Mouse (Mus musculus): ENCODE measurements around the gene Shcbp1l. TPM values are rescaled to one million over a fixed set of nuclear protein-coding genes. Genes with fewer than 3 reads are reported as not detected.
"Not testable (repeated sequence)": the region's sequence is repeated elsewhere in the genome, so short reads cannot be mapped to it uniquely, and the experiment has no call there.

Shcbp1l gene
- total RNA-seq, 2 experiments from 2014 or later, result not detected

DNA sequence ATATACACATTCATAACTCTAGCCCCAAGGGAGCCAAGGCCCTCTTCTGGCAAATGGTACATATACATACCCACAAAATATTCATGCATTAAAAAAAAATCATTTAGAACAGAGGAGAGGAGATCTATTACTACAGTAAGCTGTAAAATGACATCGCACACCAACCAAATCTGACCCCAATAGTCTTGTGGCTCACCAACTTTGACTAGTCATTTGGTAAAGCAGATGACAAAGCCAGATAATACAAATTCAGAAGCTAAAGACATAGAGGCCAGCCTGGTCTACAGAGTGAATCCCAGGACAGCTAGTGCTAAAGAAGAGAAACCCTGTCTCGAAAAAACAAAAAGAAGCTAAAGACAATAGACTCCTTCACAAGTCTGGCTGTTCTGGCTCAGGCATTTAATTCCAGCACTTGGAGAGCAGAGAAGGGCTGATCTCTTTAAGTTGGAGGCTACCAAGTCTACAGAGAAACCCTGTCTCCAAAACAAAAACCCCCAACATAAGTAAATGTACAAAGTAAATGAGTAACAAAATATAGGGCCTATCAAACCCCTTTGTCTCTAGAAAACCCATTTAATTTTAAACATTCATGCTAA lies 60.3 kb downstream of the Shcbp1l start:
- H3K4me3 ChIP-seq, result peak overlapping the region; percentile 21
- DNase-seq, result no peak
- intact Hi-C loops (cut with DNase I), result no loop called here

GRCm38 (mm10) chr1:153486120-153486519 lies 61.2 kb downstream of the Shcbp1l start:
- DNase-seq; intact Hi-C loops (cut with DNase I); H3K27ac ChIP-seq: not testable (repeated sequence)
- peak overlapping the region; percentile 77 for H3K4me3 ChIP-seq

More for the DNA sequence above, 60.3 kb downstream of the Shcbp1l start:
- peak overlapping the region; percentile 1 for H3K27ac ChIP-seq
- no peak for TF ChIP-seq CTCF (IDR thresholded peaks at IDR 0.05)

DNA sequence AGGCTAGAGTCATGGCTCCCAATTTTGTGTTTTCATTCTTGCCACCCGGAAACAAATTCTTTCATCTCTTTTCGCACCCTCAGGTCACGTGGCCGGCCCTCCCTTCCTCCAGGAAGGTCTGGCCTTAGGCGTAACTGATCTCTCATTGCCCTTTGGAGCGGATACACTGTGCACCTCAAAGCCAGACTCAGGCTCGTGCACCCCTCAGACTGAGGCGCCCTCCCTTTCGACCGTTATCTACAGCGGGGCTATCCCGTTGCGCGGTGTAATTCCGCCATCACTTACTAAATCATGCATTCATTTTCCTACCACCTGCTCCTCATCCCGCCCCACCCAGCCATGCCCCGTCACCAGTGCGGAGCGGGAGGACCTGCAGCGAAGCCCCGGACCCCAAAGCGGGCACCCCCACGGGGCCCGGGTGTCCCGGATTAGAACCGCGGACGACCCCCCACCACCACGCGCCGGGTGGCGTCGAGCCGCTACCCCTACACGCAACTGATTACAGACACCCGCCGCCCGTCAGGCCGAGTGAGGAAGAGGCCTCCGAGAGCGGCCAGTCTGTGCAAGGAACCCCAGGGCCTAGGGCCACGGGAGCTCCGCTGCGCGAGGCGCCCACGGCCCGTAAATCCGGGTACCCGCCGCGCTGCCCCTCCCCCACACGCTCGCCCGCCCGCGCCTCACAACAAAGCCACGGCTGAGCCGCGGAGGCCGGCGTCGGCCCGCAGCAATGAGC lies 62.0 kb downstream of the Shcbp1l start:
- peak overlapping the region; percentile 94 for H3K27ac ChIP-seq
- intact Hi-C loops (cut with DNase I), result no loop called here
- no peak for TF ChIP-seq CTCF (IDR thresholded peaks at IDR 0.05)
- peak overlapping the region; percentile 77 for H3K4me3 ChIP-seq
- DNase-seq, result peak; percentile 68

DNA sequence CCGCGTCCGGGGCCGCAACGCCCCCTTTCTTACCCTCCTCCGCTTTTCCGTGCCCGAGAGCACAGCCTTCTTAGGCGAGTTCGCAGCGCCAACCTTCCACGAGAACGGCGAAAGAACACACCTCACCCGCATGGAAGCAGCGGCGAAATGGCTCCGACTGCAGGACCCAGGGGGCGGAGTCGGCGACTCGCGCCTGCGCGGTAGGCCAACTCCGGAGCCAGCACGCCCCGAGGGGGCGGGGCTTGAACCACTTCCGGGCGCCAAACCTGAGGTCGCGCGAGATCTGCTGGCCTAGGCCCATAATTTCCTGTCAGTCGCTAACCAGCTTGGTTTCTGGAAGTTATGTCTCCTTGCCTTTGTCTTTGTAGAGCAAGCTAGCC lies 62.5 kb downstream of the Shcbp1l start, which contains the start of gene Dhx9:
Dhx9 (minus strand) TSS at position 161 of the 380 bp plus-strand sequence.
- peak within 1 kb of the TSS; percentile 94 for H3K27ac ChIP-seq
- DNase-seq, result peak; percentile 99
- H3K4me3 ChIP-seq, result peak within 1 kb of the TSS; percentile 77
- TF ChIP-seq CTCF (IDR thresholded peaks at IDR 0.05), result no peak; the same call in 1 of the 2 replicates
- intact Hi-C loops (cut with DNase I), result no loop called here

DNA sequence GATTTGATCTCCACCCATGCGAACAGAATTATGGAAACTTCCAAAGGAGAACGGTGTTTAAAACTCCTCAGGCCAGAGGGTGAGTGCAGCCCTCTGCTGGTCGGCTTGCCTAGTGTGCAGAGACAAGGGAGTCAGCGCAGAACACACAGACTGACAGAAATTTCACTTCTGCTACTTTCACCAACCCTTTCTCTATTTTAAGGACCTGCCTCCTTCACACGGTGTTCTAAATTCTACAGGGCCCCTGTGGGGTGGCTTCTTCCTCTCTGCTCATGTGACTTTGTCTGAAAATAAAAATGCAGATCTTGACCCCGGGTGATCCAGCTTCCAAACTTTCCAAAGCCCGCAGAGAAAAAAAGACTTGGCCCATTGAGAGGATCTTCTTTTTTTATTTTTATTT lies 64.2 kb downstream of the Shcbp1l start:
- intact Hi-C loops (cut with DNase I), result no loop called here
- DNase-seq, result peak; percentile 40
- H3K27ac ChIP-seq, result peak overlapping the region; percentile 28; the same call in 1 of the 2 replicates
- peak; percentile 26 for TF ChIP-seq CTCF (IDR thresholded peaks at IDR 0.05)
- H3K4me3 ChIP-seq, result no peak overlapping the region

DNA sequence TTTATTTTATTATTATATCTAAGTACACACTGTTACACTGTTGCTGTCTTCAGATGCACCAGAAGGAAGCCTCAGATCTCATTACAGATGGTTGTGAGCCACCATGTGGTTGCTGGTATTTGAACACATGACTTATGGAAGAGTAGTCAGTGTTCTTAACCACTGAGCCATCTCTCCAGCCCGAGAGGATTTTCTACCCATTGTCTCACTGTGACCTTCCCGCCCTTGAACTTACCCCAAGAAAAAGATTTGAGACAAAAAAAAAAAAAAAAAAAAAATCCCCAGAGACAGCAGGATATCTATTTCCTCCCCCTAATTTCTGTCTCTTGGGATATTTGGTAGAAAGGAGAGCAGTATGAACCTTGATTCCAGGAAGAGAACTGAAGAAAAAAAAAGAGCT lies 64.6 kb downstream of the Shcbp1l start:
- H3K4me3 ChIP-seq, result no peak overlapping the region
- intact Hi-C loops (cut with DNase I), result no loop called here
- DNase-seq, result no peak
- no peak for TF ChIP-seq CTCF (IDR thresholded peaks at IDR 0.05)
- 0 out of 2 replicates have a peak overlapping the region, but pooled peaks have one; percentile 6 for H3K27ac ChIP-seq

DNA sequence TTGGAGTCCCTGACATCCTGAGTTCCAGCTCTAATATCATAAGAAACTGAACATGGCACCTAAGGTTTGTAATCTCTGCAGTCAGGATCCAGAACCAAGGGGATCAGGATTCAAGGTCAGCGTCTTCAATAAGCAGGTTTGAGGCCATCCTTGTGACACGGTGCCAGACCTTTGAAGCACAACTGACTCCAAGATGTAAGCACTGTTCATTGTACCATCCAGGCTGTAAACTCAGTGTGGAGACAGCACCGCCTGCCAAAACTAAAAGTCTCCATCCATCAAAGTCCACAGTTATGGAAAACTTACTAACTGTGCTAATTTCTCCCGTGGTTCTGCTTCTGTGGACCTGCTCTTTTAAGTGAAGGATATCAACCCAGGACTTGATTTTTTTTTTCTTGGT lies 65.0 kb downstream of the Shcbp1l start:
- intact Hi-C loops (cut with DNase I), result no loop called here
- TF ChIP-seq CTCF (IDR thresholded peaks at IDR 0.05), result no peak
- H3K27ac ChIP-seq, result 0 out of 2 replicates have a peak overlapping the region, but pooled peaks have one; percentile 6
- H3K4me3 ChIP-seq, result no peak overlapping the region
- no peak for DNase-seq

GRCm38 (mm10) chr1:153491345-153491744 lies 66.4 kb downstream of the Shcbp1l start:
- intact Hi-C loops (cut with DNase I), result no loop called here
- H3K4me3 ChIP-seq, result no peak overlapping the region

DNA sequence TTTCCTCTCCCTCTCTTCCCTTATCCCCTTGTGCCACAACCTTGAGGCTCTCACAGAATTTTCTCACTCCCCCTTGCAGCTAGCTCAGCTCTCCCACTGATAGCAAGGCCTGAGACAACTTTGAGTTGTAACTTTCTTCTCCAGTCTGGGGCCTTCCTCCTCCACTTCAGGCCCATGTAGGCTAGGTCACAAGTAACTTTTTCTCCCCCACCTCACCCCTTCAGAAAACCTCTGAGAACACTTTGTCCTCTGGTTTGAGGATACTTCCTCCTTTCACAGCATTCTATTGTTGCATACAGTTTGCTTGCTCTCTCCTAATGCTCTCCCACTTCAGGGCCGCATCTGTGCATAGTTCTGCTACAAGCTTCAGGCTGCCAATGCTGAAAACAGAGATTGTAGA lies 66.9 kb downstream of the Shcbp1l start:
- no peak overlapping the region for H3K4me3 ChIP-seq
- no peak for TF ChIP-seq CTCF (IDR thresholded peaks at IDR 0.05)
- intact Hi-C loops (cut with DNase I), result no loop called here
- 0 out of 2 replicates have a peak overlapping the region, but pooled peaks have one; percentile 28 for H3K27ac ChIP-seq
- no peak for DNase-seq

More at GRCm38 (mm10) chr1:153491345-153491744, 66.4 kb downstream of the Shcbp1l start:
- no peak for DNase-seq
- no peak for TF ChIP-seq CTCF (IDR thresholded peaks at IDR 0.05)
- no peak overlapping the region for H3K27ac ChIP-seq

- Histone ChIP-seq H3K4me3 (no peak overlapping the region), H3K27ac (no peak overlapping the region)
- intact Hi-C loops (cut with DNase I), result no loop called here
- no peak for DNase-seq
- TF ChIP-seq CTCF (IDR thresholded peaks at IDR 0.05), result no peak
Observed at GRCm38 (mm10) chr1:153493338-153493737, 68.4 kb downstream of the Shcbp1l start.

GRCm38 (mm10) chr1:153493931-153494330 lies 69.0 kb downstream of the Shcbp1l start:
- H3K27ac ChIP-seq, result no peak overlapping the region
- H3K4me3 ChIP-seq, result no peak overlapping the region
- no peak for DNase-seq
- intact Hi-C loops (cut with DNase I), result no loop called here
- TF ChIP-seq CTCF (IDR thresholded peaks at IDR 0.05), result no peak

DNA sequence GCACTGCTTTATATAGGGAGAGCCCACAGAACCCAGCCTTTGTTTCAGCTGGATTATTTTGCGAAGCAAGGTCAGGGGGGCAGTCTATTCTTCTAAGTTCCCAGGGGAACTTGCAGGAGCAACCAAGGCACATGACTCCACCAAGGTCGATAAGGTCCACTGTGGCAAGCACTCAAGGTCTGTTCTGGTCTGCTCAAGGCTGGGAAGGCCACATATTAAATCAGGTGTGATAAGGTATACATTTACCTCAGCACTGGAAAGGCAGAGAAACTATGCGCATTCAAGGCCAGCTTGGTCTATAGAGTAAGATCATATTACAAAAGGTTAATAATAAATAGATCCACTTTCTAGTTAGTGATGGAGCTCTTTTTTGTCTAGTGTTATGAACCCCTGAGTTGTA lies 71.1 kb downstream of the Shcbp1l start:
- H3K27ac ChIP-seq, result no peak overlapping the region
- TF ChIP-seq CTCF (IDR thresholded peaks at IDR 0.05), result no peak
- H3K4me3 ChIP-seq, result no peak overlapping the region
- DNase-seq, result no peak
- intact Hi-C loops (cut with DNase I), result no loop called here

DNA sequence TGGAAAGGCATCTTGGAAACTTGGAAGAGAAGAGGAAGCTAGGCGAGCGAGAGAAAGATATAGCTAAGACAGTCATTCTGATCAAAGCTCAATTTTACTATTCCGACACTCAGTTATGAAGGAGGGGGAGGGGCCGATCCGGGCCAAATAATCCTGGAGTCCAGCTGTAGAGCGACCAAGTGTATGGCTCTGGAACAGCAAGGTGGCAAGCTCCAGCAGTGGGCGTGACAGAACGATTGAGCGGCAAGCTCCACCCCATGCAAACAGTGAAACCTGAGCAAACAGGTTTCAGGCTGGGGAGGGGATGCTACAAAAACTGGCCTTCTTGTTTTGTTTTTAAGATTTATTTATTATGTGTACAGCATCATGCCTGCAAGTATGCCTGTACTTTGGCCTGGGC lies 75.1 kb downstream of the Shcbp1l start:
- Histone ChIP-seq H3K4me3 (no peak overlapping the region), H3K27ac (no peak overlapping the region)
- no peak for DNase-seq
- intact Hi-C loops (cut with DNase I), result no loop called here
- TF ChIP-seq CTCF (IDR thresholded peaks at IDR 0.05), result no peak
